Mouse (Mus musculus): Measurements from ENCODE around the gene Gm37240. TPM values are rescaled to one million over a fixed set of nuclear protein-coding genes. Genes with fewer than 3 reads are reported as not detected.

Gm37240 gene
- polyA plus RNA-seq, 1 experiment from 2014 or later = 2.2 TPM

DNA sequence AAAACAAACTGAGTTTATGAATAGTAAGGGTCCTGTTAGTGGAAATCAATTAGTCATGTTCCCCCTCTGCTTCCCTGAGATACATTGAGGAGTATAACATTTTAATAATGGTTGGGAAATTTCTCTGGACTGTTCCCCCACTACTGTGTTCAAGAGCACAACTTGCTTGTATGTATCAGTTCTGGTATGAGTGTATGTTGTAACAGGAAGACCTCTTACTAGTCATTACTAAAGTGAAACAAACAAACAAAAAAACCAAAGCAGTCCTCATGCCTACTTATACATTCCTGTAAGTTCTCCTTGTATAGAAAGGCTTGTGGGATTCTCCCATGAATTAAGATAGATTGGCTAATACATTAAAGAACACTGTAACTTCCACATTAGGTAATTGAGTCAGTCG lies 940.9 kb downstream of the Gm37240 start:
- no peaks in the 10 kb centered on the region for H3K9me3 ChIP-seq (ENCODE audit: control insufficient read depth, low read length)
- H3K4me1 ChIP-seq (ENCODE audit: control insufficient read depth, insufficient read depth, low read length) = no peaks in the 10 kb centered on the region
- DNase-seq (ENCODE audit: low spot score) = no peak
- no peak overlapping the region for H3K27ac ChIP-seq (replicated peaks; ENCODE audit: low read depth, low read length)
- ATAC-seq (ENCODE audit: insufficient number of reproducible peaks, low FRiP score, low TSS enrichment, low read depth) = no peak
- H3K27me3 ChIP-seq (ENCODE audit: control insufficient read depth, insufficient read depth, low read length) = no peaks in the 10 kb centered on the region
- H3K9ac ChIP-seq (ENCODE audit: low read length) = no peak overlapping the region
- H3K4me3 ChIP-seq (ENCODE audit: low read depth, low read length) = no peak overlapping the region
- no peak overlapping the region for H3K4me2 ChIP-seq (ENCODE audit: low read depth, severe bottlenecking)
- 94% methylated on average over 1 of the region's 1 CpGs for WGBS
- no peaks in the 10 kb centered on the region for H3K36me3 ChIP-seq (ENCODE audit: control insufficient read depth, insufficient read depth, low read length)

DNA sequence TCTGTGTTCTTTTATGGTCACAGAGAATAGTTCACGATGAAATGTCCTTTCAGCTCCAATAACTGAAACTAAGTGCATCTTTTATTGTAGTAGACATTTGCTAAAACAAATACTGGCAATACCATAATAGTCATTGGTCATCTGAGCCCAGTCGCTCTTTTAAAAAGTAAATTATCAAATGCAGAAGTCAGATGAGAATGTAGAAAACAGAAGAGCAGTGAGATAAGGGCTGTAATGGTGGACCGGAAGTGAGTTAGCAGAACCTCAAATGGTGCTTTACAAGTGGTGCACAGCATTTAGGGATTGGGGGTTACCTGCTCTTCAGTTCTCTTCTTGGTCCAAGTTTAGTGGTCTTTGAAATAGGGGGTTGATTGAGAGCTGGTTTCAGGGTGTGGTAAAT lies 942.4 kb downstream of the Gm37240 start:
- ATAC-seq (ENCODE audit: insufficient number of reproducible peaks, low FRiP score, low TSS enrichment, low read depth) = no peak
- H3K4me2 ChIP-seq (ENCODE audit: low read depth, severe bottlenecking) = no peak overlapping the region
- 96% methylated on average over 3 of the region's 3 CpGs for WGBS
- H3K4me1 ChIP-seq (ENCODE audit: control insufficient read depth, insufficient read depth, low read length) = no peaks in the 10 kb centered on the region
- no peak for DNase-seq (ENCODE audit: low spot score)
- no peaks in the 10 kb centered on the region for H3K27me3 ChIP-seq (ENCODE audit: control insufficient read depth, insufficient read depth, low read length)
- no peak overlapping the region for H3K9ac ChIP-seq (ENCODE audit: low read length)
- H3K36me3 ChIP-seq (ENCODE audit: control insufficient read depth, insufficient read depth, low read length) = no peaks in the 10 kb centered on the region
- no peaks in the 10 kb centered on the region for H3K9me3 ChIP-seq (ENCODE audit: control insufficient read depth, low read length)
- no peak overlapping the region for H3K4me3 ChIP-seq (ENCODE audit: low read depth, low read length)
- no peak overlapping the region for H3K27ac ChIP-seq (replicated peaks; ENCODE audit: low read depth, low read length)

DNA sequence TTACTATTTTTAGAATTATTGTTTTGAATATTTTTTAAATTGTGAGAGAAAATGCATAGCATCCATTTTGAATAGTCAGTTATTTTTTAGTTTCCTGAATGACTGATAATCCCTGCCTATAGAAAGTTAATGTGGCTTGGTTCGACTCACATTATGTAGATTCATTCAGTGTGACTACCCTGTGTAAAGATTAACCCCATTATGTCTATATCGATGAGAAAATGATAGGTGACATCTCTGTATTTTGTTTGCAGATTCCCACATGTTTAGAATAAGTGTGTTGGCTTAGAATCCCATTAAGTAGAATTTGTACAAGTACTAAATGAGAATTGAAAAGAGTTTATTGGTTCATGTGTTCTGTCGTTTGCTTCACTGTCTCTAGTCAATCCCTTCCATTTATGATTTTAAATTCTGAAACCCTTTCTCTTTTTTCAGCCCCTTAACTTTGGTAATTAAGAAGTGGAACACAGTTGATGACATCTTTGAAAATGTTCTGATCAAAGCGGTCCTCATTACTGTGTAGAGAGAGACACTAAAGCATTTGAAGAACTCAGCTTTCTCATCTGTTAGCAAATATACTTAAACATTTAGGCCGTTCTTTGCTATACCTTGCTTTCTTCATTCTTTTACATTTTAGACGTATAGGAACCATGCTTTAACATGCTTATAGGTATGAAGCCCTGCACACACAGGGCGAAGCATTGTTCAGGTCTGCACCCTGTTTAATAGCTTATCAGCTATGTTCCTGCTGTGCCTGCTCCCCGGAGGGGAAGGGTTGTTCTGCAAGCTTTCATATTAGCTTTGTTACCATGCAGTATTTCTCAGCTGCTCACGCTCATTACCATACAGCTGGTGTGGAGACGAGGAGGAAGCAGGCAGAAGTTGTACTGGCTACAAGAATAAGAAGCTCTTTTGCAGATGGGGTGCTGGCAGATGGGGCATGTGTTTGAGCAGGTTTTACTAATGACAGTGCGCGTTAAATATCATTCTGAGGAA lies 949.7 kb downstream of the Gm37240 start:
- Histone ChIP-seq H3K9ac (ENCODE audit: low read length) (no peak overlapping the region), H3K4me2 (ENCODE audit: low read depth, severe bottlenecking) (no peak overlapping the region), H3K4me1 (ENCODE audit: control insufficient read depth, insufficient read depth, low read length) (no peaks in the 10 kb centered on the region), H3K27ac (replicated peaks; ENCODE audit: low read depth, low read length) (no peak overlapping the region), H3K27me3 (ENCODE audit: control insufficient read depth, insufficient read depth, low read length) (no peaks in the 10 kb centered on the region), H3K36me3 (ENCODE audit: control insufficient read depth, insufficient read depth, low read length) (no peaks in the 10 kb centered on the region), H3K4me3 (ENCODE audit: low read depth, low read length) (no peak overlapping the region), H3K9me3 (ENCODE audit: control insufficient read depth, low read length) (no peaks in the 10 kb centered on the region)
- 74% methylated on average over 12 of the region's 12 CpGs for WGBS
- DNase-seq (ENCODE audit: low spot score) (no peak), ATAC-seq (ENCODE audit: insufficient number of reproducible peaks, low FRiP score, low TSS enrichment, low read depth) (no peak)

DNA sequence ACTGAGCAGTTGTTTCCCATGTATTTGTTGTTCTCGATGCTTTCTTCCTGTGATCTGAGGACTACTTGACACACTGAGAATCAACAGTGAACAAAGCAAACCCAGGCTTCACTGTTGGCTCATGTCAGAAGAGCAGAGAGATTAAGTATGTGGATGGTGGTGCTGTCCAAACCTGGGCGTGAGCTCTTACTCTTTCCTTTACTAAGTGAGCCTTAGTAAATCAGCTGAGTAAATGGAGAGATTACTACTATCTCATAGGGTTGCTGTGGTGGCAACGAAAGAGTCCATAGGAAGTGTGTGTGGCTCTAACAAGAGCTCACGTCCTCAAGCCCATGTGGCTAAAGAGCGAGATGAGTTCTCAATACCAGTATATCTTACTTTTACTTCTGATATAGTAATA lies 950.4 kb downstream of the Gm37240 start:
- Histone ChIP-seq H3K27me3 (ENCODE audit: control insufficient read depth, insufficient read depth, low read length) (no peaks in the 10 kb centered on the region), H3K36me3 (ENCODE audit: control insufficient read depth, insufficient read depth, low read length) (no peaks in the 10 kb centered on the region), H3K4me3 (ENCODE audit: low read depth, low read length) (no peak overlapping the region), H3K4me1 (ENCODE audit: control insufficient read depth, insufficient read depth, low read length) (no peaks in the 10 kb centered on the region), H3K9ac (ENCODE audit: low read length) (no peak overlapping the region), H3K27ac (replicated peaks; ENCODE audit: low read depth, low read length) (no peak overlapping the region), H3K9me3 (ENCODE audit: control insufficient read depth, low read length) (no peaks in the 10 kb centered on the region), H3K4me2 (ENCODE audit: low read depth, severe bottlenecking) (no peak overlapping the region)
- ATAC-seq (ENCODE audit: insufficient number of reproducible peaks, low FRiP score, low TSS enrichment, low read depth) (no peak), DNase-seq (ENCODE audit: low spot score) (no peak)
- 95% methylated on average over 5 of the region's 5 CpGs for WGBS

GRCm38 (mm10) chr3:84936252-84936651 lies 951.1 kb downstream of the Gm37240 start:
- H3K27ac ChIP-seq (replicated peaks; ENCODE audit: low read depth, low read length) = no peak overlapping the region
- H3K4me3 ChIP-seq (ENCODE audit: low read depth, low read length) = no peak overlapping the region
- DNase-seq (ENCODE audit: low spot score) = no peak
- 58% methylated on average over 2 of the region's 2 CpGs for WGBS
- H3K9me3 ChIP-seq (ENCODE audit: control insufficient read depth, low read length) = no peaks in the 10 kb centered on the region
- H3K9ac ChIP-seq (ENCODE audit: low read length) = no peak overlapping the region
- no peaks in the 10 kb centered on the region for H3K27me3 ChIP-seq (ENCODE audit: control insufficient read depth, insufficient read depth, low read length)
- no peak overlapping the region for H3K4me2 ChIP-seq (ENCODE audit: low read depth, severe bottlenecking)
- no peaks in the 10 kb centered on the region for H3K4me1 ChIP-seq (ENCODE audit: control insufficient read depth, insufficient read depth, low read length)
- no peaks in the 10 kb centered on the region for H3K36me3 ChIP-seq (ENCODE audit: control insufficient read depth, insufficient read depth, low read length)
- no peak for ATAC-seq (ENCODE audit: insufficient number of reproducible peaks, low FRiP score, low TSS enrichment, low read depth)

DNA sequence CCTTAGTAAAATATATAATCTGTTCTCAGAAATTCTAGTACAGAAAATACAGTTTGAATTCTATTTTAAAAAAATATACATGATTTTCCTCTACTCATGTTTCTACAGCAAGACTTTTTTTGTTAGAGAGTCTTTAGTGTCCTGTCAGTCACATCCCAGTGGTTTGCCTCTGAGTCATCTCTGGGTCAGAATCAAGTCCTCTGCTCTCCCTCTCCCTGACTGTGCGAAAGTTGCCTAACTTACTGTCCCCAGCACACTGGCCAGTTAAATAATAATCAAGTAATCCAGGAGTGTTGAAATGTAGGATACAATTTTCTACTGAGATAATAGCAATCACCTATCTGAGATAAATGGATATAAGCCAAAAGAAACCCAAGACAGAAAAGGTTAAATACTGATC lies 951.6 kb downstream of the Gm37240 start:
- DNase-seq (ENCODE audit: low spot score) = no peak
- H3K4me3 ChIP-seq (ENCODE audit: low read depth, low read length) = no peak overlapping the region
- H3K9ac ChIP-seq (ENCODE audit: low read length) = no peak overlapping the region
- no peaks in the 10 kb centered on the region for H3K4me1 ChIP-seq (ENCODE audit: control insufficient read depth, insufficient read depth, low read length)
- ATAC-seq (ENCODE audit: insufficient number of reproducible peaks, low FRiP score, low TSS enrichment, low read depth) = no peak
- no peaks in the 10 kb centered on the region for H3K36me3 ChIP-seq (ENCODE audit: control insufficient read depth, insufficient read depth, low read length)
- no peaks in the 10 kb centered on the region for H3K27me3 ChIP-seq (ENCODE audit: control insufficient read depth, insufficient read depth, low read length)
- WGBS = 89% methylated on average over 1 of the region's 1 CpGs
- no peak overlapping the region for H3K27ac ChIP-seq (replicated peaks; ENCODE audit: low read depth, low read length)
- no peak overlapping the region for H3K4me2 ChIP-seq (ENCODE audit: low read depth, severe bottlenecking)
- H3K9me3 ChIP-seq (ENCODE audit: control insufficient read depth, low read length) = no peaks in the 10 kb centered on the region

- Histone ChIP-seq H3K4me2 (ENCODE audit: low read depth, severe bottlenecking) (no peak overlapping the region), H3K9ac (ENCODE audit: low read length) (no peak overlapping the region), H3K36me3 (ENCODE audit: control insufficient read depth, insufficient read depth, low read length) (no peaks in the 10 kb centered on the region), H3K27ac (replicated peaks; ENCODE audit: low read depth, low read length) (no peak overlapping the region), H3K27me3 (ENCODE audit: control insufficient read depth, insufficient read depth, low read length) (no peaks in the 10 kb centered on the region), H3K9me3 (ENCODE audit: control insufficient read depth, low read length) (no peaks in the 10 kb centered on the region), H3K4me3 (ENCODE audit: low read depth, low read length) (no peak overlapping the region), H3K4me1 (ENCODE audit: control insufficient read depth, insufficient read depth, low read length) (no peaks in the 10 kb centered on the region)
- WGBS = 91% methylated on average over 3 of the region's 3 CpGs
- DNase-seq (ENCODE audit: low spot score) = no peak
- ATAC-seq (ENCODE audit: insufficient number of reproducible peaks, low FRiP score, low TSS enrichment, low read depth) = no peak
Measured at GRCm38 (mm10) chr3:84930683-84931082, 956.6 kb downstream of the Gm37240 start.

- Histone ChIP-seq H3K27ac (replicated peaks; ENCODE audit: low read depth, low read length) (no peak overlapping the region), H3K9me3 (ENCODE audit: control insufficient read depth, low read length) (no peaks in the 10 kb centered on the region), H3K9ac (ENCODE audit: low read length) (no peak overlapping the region), H3K27me3 (ENCODE audit: control insufficient read depth, insufficient read depth, low read length) (no peaks in the 10 kb centered on the region), H3K4me2 (ENCODE audit: low read depth, severe bottlenecking) (no peak overlapping the region), H3K36me3 (ENCODE audit: control insufficient read depth, insufficient read depth, low read length) (no peaks in the 10 kb centered on the region), H3K4me3 (ENCODE audit: low read depth, low read length) (no peak overlapping the region), H3K4me1 (ENCODE audit: control insufficient read depth, insufficient read depth, low read length) (no peaks in the 10 kb centered on the region)
- DNase-seq (ENCODE audit: low spot score) (no peak), ATAC-seq (ENCODE audit: insufficient number of reproducible peaks, low FRiP score, low TSS enrichment, low read depth) (no peak)
- WGBS = 91% methylated on average over 3 of the region's 3 CpGs
Measured at GRCm38 (mm10) chr3:84929171-84929570, 958.1 kb downstream of the Gm37240 start.

Measured in limb, embryonic 11.5 days (tissue).